Mouse (Mus musculus): Measurements from ENCODE around the gene Gstp2.

Gene Gstp2

DNA sequence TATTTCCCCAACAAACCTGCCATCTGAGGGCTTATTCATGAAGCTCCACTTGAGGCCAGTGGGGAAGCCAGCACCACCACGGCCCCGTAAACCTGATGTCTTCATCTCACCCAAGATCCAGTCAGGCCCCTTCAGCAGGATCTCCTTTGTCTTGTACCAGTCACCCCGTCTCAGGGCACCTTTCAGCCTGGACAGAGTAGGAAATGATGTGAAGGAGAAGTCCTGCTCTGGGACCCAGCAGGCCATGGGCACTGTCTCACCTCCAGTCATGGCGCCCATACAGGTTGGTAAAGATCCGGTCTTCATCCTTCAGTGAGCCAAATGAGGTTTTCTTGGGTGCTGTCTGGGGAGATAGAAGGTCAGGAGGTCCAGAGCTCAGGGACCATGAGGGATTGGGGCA is 34.7 kb downstream of the Gstp2 start:
- no peak for DNase-seq (ENCODE audit: low spot score in 2 of 2)

DNA sequence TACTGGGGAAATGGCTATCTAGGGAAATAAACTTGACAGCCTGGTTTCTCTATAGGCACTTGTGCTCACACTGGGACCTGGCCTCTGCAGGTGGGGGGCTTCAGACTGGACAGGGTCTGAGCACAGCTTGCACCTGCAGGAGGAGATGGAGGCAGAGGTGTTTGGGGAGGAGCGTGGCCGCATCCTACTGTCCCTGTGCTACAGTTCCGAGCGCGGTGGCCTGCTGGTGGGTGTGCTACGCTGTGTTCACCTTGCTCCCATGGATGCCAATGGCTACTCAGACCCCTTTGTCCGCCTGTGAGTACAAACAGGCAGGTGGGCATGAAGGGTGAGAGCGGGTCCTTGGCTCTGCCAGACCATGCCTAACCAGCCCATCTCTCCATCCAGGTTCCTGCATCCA is 39.9 kb downstream of the Gstp2 start:
- DNase-seq (ENCODE audit: low spot score in 2 of 2) = no peak

DNA sequence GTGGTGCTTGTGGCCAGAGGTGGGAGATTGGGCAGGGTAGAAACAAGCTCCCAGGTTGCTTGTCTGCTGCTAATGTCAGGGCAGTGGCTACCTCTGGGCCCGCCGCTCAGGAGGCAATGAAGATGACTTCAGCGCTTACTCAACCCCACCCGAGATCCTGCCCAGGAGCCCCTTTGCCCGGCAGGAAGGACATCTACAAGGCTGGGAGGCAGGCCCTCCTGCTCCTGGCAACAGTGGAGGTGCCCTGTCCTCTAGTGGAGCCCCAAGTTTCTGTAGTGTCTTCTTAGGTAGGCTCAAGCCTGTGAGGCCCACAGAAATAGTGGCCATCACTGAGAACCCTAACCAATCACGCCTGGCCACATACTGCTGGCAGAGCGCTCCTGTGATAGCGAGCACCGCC is 40.7 kb downstream of the Gstp2 start:
- no peak for DNase-seq (ENCODE audit: low spot score in 2 of 2)

DNA sequence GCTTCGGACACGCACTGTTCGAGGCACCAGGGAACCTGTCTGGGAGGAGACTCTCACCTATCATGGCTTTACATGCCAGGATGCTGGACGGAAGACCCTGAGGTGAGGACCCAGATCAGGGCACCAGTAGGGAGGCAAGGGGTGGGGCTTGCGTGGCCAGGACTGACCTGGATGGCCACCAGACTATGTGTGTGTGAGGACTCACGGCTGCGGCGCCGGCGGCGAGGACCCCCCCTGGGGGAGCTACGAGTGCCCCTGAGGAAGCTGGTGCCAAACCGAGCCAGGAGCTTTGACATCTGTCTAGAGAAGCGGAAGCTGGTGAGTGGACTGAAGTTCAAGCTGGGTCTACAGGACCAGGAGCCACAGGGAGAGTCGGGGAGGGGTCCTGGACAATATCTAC is 41.5 kb downstream of the Gstp2 start:
- no peak for DNase-seq (ENCODE audit: low spot score in 2 of 2)

DNA sequence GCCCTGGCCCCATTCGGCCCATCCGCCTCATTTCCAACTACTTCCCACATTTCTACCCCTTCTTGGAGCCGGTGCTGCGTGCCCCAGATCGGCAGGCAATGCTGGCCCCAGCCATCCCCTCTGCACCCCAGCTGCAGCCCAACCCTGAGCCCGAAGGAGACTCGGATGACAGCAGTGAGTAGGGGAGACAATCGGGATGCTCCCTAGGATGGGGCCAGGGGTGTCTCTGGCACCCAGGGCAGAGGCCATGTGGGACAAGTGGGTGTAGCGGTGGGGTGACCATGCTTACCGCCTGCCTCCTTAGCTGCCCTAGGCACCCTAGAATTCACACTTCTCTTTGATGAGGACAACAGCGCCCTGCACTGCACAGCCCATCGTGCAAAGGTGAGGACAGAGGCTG is 42.2 kb downstream of the Gstp2 start:
- DNase-seq (ENCODE audit: low spot score in 2 of 2) = no peak

DNA sequence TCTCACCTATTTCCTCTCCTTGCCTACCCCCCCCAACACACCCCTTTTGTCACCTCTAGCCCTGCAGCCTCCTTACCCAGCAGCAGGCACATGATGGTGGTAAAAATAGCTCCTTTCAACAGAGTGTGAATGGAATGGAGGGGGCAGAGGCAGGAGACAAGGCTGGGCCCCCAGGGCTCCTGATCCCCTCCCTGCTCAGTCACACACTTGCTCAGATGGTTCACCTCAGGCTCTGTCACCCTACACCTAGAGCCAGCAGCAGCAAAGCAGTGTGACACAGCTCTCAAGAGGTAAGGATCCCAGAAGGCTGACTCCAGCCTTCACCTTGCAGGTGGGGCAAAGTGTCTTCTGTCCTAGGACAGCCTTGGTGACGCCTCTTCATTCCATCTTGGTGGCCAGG is 42.7 kb downstream of the Gstp2 start, which contains the start of gene Doc2g:
Doc2g (plus strand) TSS at position 202 of the 400 bp plus-strand sequence.
- DNase-seq (ENCODE audit: low spot score in 2 of 2) = no peak

DNA sequence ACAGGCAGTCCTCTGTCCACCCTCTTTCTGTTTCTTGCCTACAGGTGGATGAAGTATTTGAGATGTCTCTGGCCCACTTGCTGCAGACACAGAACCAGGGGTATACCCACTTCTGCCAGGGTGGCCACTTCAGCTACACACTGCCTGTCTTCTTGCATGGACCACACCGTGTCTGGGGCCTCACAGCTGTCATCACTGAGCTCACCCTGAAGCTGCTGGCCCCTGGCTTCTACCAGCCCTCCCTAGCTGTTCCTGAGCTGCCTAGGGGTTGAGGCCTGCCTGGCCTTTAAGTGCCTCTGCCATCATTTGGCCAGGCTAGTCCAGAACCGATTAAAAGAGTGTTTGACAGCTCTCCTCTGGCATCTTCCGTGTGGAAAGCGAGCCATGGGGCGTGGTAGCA is 44.1 kb downstream of the Gstp2 start:
- no peak for DNase-seq (ENCODE audit: low spot score in 2 of 2)

DNA sequence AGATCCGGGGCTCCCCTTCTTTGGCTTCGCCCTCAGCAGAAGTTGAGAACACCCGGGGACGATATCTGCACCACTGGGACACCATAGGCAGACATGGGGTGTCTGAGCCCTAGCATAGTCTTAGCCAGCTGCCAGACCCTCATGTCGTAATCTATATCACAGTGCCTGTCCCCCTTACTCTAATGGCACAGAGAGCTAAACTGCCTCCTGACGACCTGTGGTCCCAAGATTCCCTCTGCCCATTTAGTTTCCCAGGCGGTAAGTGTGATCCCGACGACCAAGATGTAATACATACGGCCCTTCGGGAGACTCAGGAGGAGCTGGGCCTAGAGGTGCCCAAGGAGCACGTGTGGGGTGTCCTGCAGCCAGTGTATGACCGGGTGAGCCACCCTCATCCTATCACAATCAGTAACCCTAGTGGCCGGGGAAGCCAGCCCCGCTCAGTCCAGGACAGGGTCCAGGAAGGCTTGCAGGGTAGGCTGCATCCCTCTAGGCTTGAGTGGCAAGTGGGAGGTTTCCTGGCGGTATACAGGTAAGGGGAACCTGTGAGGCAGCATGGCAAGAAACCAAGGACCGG is 44.8 kb downstream of the Gstp2 start:
- no peak for DNase-seq (ENCODE audit: low spot score in 2 of 2)

DNA sequence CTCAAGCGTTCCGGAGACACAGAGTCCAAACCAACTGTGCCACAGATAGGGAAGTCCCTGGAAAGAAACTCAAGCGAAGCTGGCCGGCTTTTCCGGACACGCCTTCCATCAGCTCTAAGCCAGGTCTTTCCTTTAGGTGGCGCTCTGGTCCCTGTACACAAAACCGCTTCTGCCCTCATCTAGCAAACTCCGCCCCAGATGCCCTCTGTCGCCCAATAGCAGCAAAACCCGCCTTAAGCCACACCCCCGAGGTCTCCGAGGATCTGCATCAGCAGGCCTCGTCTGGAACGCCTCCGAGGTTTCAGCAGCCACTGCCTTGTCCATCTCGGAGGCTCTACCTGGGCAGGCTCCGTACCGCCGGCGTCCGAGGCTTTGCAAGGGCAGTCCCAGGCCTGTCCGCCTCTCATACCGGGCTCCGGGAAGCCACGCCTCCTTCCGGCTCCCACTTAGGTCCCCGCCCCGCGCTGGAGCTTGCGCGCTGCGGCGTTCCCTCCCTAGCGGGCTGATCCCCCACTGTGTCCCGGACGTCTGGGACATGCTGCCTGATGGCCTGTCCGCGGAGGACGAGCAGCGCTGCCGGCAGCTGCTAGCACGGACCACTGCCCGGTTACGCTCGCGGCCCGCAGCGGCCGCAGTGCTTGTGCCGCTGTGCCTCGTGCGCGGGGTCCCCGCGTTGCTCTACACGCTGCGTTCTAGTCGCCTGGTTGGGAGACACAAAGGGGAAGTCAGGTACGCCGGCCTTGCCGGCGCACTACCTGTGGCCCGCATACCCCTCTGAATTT is 45.5 kb downstream of the Gstp2 start, which contains the start of the genes Nudt8 and Gm49405:
Nudt8 (plus strand) TSS at position 462 of the 782 bp plus-strand sequence.
Gm49405 (plus strand) TSS at position 508 of the 782 bp plus-strand sequence.
- peak; percentile 95 to 97 for DNase-seq (ENCODE audit: low spot score in 2 of 2)

DNA sequence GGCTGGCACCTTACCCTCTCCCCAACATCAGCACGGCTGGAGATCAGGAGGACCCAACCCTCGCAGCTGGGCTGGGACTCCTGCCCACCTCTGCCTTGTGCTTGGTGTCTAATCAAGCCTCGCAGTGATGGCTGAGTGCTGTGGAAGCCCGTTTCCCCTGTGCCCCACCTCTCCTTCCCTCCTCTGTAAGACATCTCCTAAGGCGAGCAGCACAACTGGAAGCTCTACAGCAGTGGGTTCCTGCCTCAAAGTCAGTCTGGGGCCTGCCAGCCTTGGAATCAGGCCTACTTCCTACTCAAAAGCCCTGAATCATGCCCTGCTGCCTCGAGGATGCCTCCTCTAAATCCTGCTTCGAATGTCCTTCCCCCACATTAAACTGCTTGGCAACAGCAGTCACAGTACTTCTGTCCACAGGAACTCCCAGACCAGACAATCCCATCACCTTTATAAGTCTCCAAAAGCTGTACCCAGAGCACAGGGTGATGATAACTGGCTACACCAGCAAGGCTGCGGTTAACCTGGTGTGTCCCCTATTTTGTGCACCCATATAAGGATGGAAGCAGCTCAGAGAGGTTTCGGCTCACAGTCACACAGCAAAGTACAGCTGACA is 46.6 kb downstream of the Gstp2 start:
- DNase-seq (ENCODE audit: low spot score in 2 of 2) = no peak

DNA sequence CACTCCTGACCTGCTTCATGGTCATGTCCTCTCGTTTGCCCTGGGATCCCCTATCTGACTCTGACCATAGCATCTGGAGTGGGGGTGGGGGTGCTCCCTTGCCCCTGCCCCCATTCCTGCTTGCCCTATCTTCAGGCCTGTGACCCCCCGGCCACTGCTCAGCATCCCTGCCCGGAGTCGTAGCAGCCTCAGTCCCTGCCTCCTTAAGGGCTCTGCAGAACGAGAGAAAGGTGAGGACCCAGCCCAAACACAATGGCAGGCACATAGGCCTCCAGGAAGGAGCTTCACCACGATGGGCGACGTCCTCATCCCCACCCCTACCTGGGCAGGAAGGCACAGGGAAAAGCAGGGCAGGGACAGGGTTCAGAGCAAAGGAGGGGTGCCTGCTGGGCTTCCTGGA is 47.5 kb downstream of the Gstp2 start:
- no peak for DNase-seq (ENCODE audit: low spot score in 2 of 2)

DNA sequence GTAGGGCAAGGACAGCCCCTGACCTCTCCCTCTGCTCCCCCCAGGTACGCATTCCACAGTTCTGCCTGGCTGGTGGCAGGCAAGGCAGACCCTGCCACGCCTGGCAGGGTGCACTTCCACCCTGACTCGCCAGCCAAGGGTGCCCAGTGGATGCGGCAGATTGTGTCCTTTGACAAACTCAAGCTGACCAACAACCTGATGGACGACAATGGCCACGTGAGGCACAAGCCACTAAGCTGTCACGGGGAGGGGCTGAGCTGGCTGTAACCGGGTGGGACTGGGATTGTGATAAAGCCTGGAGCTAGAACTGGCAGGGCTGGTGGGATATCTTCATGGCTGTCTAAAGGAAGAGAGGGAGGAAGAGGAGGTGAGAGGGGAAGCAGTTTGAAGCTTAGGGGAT is 48.6 kb downstream of the Gstp2 start:
- DNase-seq (ENCODE audit: low spot score in 2 of 2) = no peak

DNA sequence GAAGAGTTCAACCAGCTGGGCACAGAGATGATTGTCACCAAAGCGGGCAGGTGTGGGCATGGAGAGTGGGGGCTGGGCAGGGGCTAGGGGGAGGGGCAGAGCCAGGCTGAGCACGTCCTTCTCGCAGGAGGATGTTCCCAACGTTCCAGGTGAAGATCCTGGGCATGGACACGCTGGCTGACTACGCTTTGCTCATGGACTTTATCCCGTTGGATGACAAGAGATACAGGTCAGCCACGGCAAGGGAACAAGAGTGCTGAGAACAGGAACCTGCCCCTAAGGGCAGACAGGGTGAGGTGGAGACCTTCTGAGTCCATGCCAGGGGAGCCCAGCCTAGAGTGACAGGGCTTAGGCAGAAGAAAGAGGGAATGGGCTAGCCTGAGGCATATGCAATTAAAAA is 49.1 kb downstream of the Gstp2 start:
- DNase-seq (ENCODE audit: low spot score in 2 of 2) = no peak

DNA sequence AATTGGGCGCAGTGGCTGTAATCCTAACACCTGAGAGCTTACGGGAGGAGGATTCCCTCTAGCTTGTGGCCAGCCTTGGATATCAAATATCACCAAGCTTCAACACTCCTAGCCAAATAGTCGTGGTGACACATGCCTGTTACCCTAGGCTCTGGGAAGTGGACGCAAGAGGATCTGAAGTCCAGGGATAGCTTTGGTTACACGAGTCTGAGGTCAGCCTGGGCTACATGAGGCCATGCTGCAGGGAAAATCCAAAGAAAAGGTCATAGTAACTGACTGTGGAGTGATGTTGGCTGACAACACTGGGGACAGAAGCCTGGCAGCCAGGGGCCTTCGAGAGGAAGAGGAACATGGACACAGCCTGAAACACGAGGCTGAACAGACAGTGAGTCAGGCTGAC is 49.7 kb downstream of the Gstp2 start:
- no peak for DNase-seq (ENCODE audit: low spot score in 2 of 2)

DNA sequence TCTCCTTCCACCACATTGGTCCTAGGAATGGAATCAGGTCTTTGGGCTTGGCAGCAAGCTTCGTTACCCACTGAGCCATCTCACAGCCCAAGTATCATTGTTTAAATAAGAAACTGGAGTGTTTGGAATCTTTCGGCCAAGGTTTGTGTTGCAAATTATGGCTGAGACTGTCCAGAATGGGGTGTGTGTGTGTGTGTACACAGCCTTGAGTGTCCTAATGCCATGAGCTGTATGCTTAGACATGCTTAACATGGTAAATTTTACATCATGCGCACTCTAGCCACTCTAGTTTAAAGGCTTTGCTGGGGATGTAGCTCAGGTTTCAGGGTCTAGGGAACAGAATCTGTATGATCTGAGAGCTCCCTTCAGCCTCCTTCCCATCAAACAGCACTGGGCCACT is 50.3 kb downstream of the Gstp2 start:
- no peak for DNase-seq (ENCODE audit: low spot score in 2 of 2)

DNA sequence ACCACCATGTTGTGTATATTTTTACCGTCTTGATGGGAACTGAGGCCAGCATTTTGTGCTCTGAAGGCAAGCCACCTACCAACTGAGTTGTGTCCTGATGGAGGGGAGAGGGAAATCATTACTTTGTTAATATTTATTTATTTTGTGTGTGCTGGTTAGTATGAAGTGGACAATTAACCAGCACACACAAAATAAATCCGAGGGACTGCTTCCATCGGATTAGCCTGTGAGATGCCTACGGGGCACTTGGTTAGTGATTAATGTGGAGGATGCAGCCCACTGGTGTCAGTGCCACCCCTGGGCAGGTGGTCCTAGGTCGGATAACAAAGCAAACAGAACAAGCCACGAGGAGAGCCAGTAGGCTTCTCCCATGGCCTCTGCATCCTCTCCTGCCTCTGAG is 50.9 kb downstream of the Gstp2 start:
- no peak for DNase-seq (ENCODE audit: low spot score in 2 of 2)

DNA sequence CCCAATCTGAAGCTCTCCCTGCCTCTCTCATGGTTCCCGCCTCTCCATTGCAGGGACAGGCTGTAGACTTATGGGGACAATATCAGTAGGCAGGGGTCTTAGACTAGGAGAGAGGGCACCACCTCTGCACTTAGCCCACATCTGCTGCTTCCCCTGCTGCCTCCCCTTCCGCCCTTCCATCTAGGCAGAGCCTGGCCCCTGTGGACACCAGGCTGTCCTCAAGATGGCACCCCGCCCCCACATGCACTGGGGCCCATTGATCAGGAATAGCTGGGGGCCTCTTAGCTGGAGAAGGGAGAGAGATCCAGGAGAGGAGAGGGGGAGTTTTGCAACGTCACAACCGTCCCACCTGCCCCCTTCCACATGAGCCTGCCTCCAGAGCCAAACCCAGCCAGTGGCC is 53.4 kb downstream of the Gstp2 start, which contains the start of gene Tbx10:
Tbx10 (plus strand) TSS at position 337 of the 400 bp plus-strand sequence.
- DNase-seq (ENCODE audit: low spot score in 2 of 2) = no peak

DNA sequence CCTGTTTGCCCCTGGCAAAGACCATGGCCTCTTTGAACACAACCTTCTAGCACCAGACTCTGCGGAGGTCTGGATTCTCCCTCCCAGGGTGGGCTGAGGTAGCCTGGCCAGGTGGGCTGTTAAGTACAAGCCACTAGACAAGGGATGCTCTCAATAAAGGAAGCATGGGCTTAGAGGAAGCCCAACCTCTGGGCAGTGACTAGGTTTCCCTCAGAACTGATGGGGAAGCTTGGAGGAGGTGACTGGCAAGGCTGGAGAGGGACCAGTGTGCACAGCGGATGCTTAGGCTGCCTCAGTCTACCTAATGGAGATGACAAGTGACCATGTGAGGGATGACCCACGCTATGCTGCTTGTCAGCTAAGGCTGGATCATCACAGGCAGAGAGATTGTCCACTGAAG is 53.9 kb downstream of the Gstp2 start:
- DNase-seq (ENCODE audit: low spot score in 2 of 2) = no peak

DNA sequence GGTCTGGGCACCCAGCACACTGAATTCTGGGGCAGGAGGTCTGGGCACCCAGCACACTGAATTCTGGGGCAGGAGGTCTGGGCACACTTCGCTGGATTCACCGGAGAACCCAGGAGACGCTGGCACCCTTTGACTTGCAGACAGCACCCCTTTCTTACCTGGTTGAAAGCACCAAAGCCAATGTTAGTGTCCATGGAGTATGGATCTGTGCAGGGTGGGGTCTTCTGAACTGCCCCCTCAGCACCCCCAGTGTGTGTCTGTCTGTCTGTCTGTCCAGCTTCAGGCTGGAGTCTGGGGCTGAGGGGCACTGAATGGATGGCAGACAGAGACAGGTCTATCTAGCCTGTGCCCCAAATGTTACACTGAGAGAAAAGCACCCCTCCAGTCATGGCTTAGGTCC is 54.3 kb downstream of the Gstp2 start:
- no peak for DNase-seq (ENCODE audit: low spot score in 2 of 2)

DNA sequence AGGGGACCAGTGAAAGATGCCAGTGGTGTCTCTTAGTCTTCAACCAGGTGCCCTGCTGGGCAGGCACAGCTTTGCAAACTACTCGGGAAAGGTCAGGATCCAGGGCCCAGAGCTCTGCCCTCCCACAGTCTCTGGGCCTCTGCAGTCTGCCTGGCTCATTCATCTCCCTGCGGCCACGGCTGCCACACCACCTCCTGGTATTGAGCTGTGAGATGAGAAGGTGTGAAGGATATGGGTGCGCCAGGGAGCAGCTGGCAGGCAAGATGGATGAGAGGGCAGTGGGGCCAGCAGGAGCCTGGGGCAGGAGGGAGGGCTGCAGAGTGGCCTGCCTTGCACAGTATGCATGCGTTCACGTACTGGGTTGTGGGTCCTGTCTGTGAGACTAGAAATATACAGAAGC is 55.0 kb downstream of the Gstp2 start:
- no peak for DNase-seq (ENCODE audit: low spot score in 2 of 2)
